In the genomic region with DNA sequence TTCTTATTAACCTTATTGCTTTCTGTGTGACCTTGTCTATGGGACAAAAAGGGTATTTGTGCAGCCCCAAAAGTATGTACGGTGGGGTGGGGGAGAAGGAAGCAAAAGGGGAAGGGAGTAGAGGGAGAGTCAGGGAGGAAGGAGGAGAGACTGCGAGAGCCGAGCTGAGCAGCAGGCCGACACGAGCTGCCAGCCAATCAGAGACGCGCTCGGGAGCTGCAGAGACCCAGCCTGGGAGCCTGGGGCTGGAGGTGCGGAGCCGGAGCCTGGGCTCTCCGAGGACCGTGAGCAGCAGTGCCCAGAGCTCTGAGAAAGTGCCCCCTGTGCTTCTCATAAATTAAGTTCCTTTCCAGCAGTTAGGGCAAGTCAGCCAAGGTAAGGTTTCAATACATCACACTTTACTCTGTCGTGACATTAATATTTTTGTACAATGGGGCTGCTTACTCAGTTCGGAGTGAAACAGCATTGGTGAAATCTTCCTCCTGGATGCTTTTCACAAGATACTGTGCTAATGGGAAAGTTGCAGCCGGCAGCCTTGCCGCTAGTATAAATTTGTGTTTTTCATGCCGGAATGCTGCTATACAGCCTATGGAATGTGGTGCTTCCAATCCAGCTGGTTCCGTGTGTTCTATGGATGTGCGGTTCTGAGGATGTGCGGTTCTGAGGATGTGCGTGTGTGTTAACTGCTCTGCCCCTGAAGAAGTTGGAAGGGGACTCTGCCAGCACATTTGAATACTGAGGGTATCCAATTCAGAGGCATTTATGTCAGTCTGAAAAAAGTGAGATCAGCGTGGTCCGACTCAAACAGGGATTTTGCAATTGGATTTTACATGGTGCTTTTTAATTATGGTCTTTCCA, we compare ENCODE assay signal across 8 mouse cellular contexts.
DNase-seq lines count a peak whose midpoint lies in the region; ATAC-seq and TF ChIP-seq lines count a peak whose summit lies in the region.

No protein-coding gene starts in this region.

- peak overlapping the region; percentile 23; the same call in 1 of the 2 replicates for H3K9ac ChIP-seq in kidney, embryonic 15.5 days
- peak overlapping the region; percentile 65 for H3K9ac ChIP-seq in embryonic facial prominence, embryonic 13.5 days
- no peak overlapping the region; the same call in 1 of the 2 replicates for H3K9ac ChIP-seq in heart, embryonic 15.5 days
- H3K9ac ChIP-seq in liver, postnatal 0 days (replicated peaks), result no peak overlapping the region

- H3K4me3 ChIP-seq in kidney, embryonic 15.5 days (replicated peaks), result peak overlapping the region; percentile 44
- H3K4me3 ChIP-seq in embryonic facial prominence, embryonic 13.5 days, result peak overlapping the region; percentile 49
- H3K4me3 ChIP-seq in heart, embryonic 15.5 days, result peak overlapping the region; percentile 45
- H3K4me3 ChIP-seq in liver, postnatal 0 days (ENCODE audit: low read depth, low read length), result no peak overlapping the region

- TF ChIP-seq EP300 in liver, postnatal 0 days (IDR thresholded peaks at IDR 0.05; ENCODE audit: low read depth), result no peak

- peaks cover 6% of the 10 kb centered on the region; the same call in 1 of the 2 replicates for H3K27me3 ChIP-seq in kidney, embryonic 15.5 days
- peaks cover 5% of the 10 kb centered on the region for H3K27me3 ChIP-seq in embryonic facial prominence, embryonic 13.5 days
- H3K27me3 ChIP-seq in heart, embryonic 15.5 days, result 0 out of 2 replicates have a peak, but pooled peaks cover 5% of the 10 kb centered on the region
- H3K27me3 ChIP-seq in liver, postnatal 0 days (ENCODE audit: insufficient read depth, low read length), result no peaks in the 10 kb centered on the region

- H3K4me2 ChIP-seq in kidney, embryonic 15.5 days, result peak overlapping the region; percentile 77
- peak overlapping the region; percentile 85 for H3K4me2 ChIP-seq in embryonic facial prominence, embryonic 13.5 days
- peak overlapping the region; percentile 67 for H3K4me2 ChIP-seq in heart, embryonic 15.5 days
- H3K4me2 ChIP-seq in liver, postnatal 0 days (ENCODE audit: low read depth, low read length), result peak overlapping the region; percentile 4; the same call in 1 of the 2 replicates

- TF ChIP-seq CTCF in liver, postnatal 0 days (IDR thresholded peaks at IDR 0.05; ENCODE audit: low read depth), result no peak

- peak; percentile 100 for ATAC-seq in kidney, embryonic 15.5 days (replicated peaks; ENCODE audit: low FRiP score)
- ATAC-seq in embryonic facial prominence, embryonic 13.5 days (ENCODE audit: insufficient number of reproducible peaks, insufficient read depth, low FRiP score, low TSS enrichment, low read depth), result peak; percentile 96
- peak; percentile 97 for ATAC-seq in heart, embryonic 15.5 days (replicated peaks; ENCODE audit: insufficient number of reproducible peaks, insufficient read depth, low FRiP score, low read depth)
- ATAC-seq in liver, postnatal 0 days, result no peak
- ATAC-seq in activated CD4-positive, CD25-positive, alpha-beta regulatory T cell, adult 4 months, result no peak

- DNase-seq in kidney, adult 11 months, result no peak
- DNase-seq in layer of hippocampus, adult 9-10 months (ENCODE audit: low spot score), result peak; percentile 39
- no peak for DNase-seq in liver, postnatal 0 days
- DNase-seq in ovary, postnatal 14 days (ENCODE audit: low spot score), result peak; percentile 23

- H3K9me3 ChIP-seq in kidney, embryonic 15.5 days (replicated peaks), result no peaks in the 10 kb centered on the region
- no peaks in the 10 kb centered on the region for H3K9me3 ChIP-seq in embryonic facial prominence, embryonic 13.5 days
- H3K9me3 ChIP-seq in heart, embryonic 15.5 days (replicated peaks), result no peaks in the 10 kb centered on the region
- no peaks in the 10 kb centered on the region for H3K9me3 ChIP-seq in liver, postnatal 0 days (ENCODE audit: low read length)

- H3K36me3 ChIP-seq in kidney, embryonic 15.5 days, result no peaks in the 10 kb centered on the region
- H3K36me3 ChIP-seq in embryonic facial prominence, embryonic 13.5 days, result no peaks in the 10 kb centered on the region
- H3K36me3 ChIP-seq in heart, embryonic 15.5 days, result no peaks in the 10 kb centered on the region
- H3K36me3 ChIP-seq in liver, postnatal 0 days (replicated peaks; ENCODE audit: insufficient read depth, low read length), result no peaks in the 10 kb centered on the region

- 5% methylated on average over 23 of the region's 23 CpGs for WGBS in kidney, embryonic 15.5 days
- WGBS in embryonic facial prominence, embryonic 13.5 days, result 3% methylated on average over 23 of the region's 23 CpGs
- WGBS in heart, embryonic 15.5 days, result 7% methylated on average over 23 of the region's 23 CpGs
- 9% methylated on average over 23 of the region's 23 CpGs for WGBS in liver, postnatal 0 days (ENCODE audit: insufficient replicate concordance)

- H3K27ac ChIP-seq in kidney, embryonic 15.5 days, result no peak overlapping the region
- no peak overlapping the region for H3K27ac ChIP-seq in embryonic facial prominence, embryonic 13.5 days
- no peak overlapping the region for H3K27ac ChIP-seq in heart, embryonic 15.5 days
- H3K27ac ChIP-seq in liver, postnatal 0 days (ENCODE audit: low read depth), result no peak overlapping the region

- H3K4me1 ChIP-seq in kidney, embryonic 15.5 days, result peaks cover 11% of the 10 kb centered on the region
- peaks cover 14% of the 10 kb centered on the region for H3K4me1 ChIP-seq in embryonic facial prominence, embryonic 13.5 days
- peaks cover 9% of the 10 kb centered on the region for H3K4me1 ChIP-seq in heart, embryonic 15.5 days (replicated peaks)
- H3K4me1 ChIP-seq in liver, postnatal 0 days (ENCODE audit: insufficient read depth), result no peaks in the 10 kb centered on the region

Comparison
In these comparisons a context has a peak if more than half of its experiments do, and no peak if none do; other contexts are left out.
1. ATAC-seq: peak in kidney, embryonic 15.5 days (single experiment), embryonic facial prominence, embryonic 13.5 days (single experiment) and heart, embryonic 15.5 days (single experiment); none in liver, postnatal 0 days (single experiment) and activated CD4-positive, CD25-positive, alpha-beta regulatory T cell, adult 4 months (single experiment).
2. H3K4me2 ChIP-seq: peak in every context shown above with its lines; median percentile 85 in embryonic facial prominence, embryonic 13.5 days; 77 in kidney, embryonic 15.5 days; 67 in heart, embryonic 15.5 days; 4 in liver, postnatal 0 days.
3. H3K9ac ChIP-seq: peak in kidney, embryonic 15.5 days (single experiment) and embryonic facial prominence, embryonic 13.5 days (single experiment); none in heart, embryonic 15.5 days (single experiment) and liver, postnatal 0 days (single experiment).
4. DNase-seq: peak in layer of hippocampus, adult 9-10 months (single experiment) and ovary, postnatal 14 days (single experiment); none in kidney, adult 11 months (single experiment) and liver, postnatal 0 days (single experiment).